Mouse (Mus musculus): ENCODE measurements around the gene Smarca2. TPM values are rescaled to one million over a fixed set of nuclear protein-coding genes. Genes with fewer than 3 reads are reported as not detected.

Smarca2 gene
- total RNA-seq, 2 experiments from 2014 or later = 211 to 240 TPM

GRCm38 (mm10) chr19:26679674-26680073 is 74.8 kb downstream of the Smarca2 start:
- DNase-seq (ENCODE audit: low spot score in 2 of 2) = no peak
- intact Hi-C loops (cut with DNase I) = no loop called here

- no peak for DNase-seq (ENCODE audit: low spot score in 2 of 2)
- intact Hi-C loops (cut with DNase I) = no loop called here
These were observed 76.7 kb downstream of the Smarca2 start for GRCm38 (mm10) chr19:26681549-26681948.

- intact Hi-C loops (cut with DNase I) = no loop called here
These were observed 77.3 kb downstream of the Smarca2 start for GRCm38 (mm10) chr19:26682130-26682529.

GRCm38 (mm10) chr19:26682731-26683130 is 77.9 kb downstream of the Smarca2 start:
- intact Hi-C loops (cut with DNase I) = no loop called here
- no peak for DNase-seq (ENCODE audit: low spot score in 2 of 2)

More at GRCm38 (mm10) chr19:26682130-26682529, 77.3 kb downstream of the Smarca2 start:
- DNase-seq (ENCODE audit: low spot score in 2 of 2) = no peak

- DNase-seq (ENCODE audit: low spot score in 2 of 2) = no peak
- intact Hi-C loops (cut with DNase I) = no loop called here
These were observed 78.9 kb downstream of the Smarca2 start for GRCm38 (mm10) chr19:26683731-26684130.

- no peak for DNase-seq (ENCODE audit: low spot score in 2 of 2)
- intact Hi-C loops (cut with DNase I) = no loop called here
These were observed 85.7 kb downstream of the Smarca2 start for GRCm38 (mm10) chr19:26690516-26690915.

- no peak for DNase-seq (ENCODE audit: low spot score in 2 of 2)
- intact Hi-C loops (cut with DNase I) = no loop called here
These were observed 92.3 kb downstream of the Smarca2 start for GRCm38 (mm10) chr19:26697107-26697506.

GRCm38 (mm10) chr19:26704545-26705209 is 99.8 kb downstream of the Smarca2 start:
- intact Hi-C loops (cut with DNase I) = no loop called here
- no peak for DNase-seq (ENCODE audit: low spot score in 2 of 2)

GRCm38 (mm10) chr19:26706910-26707309 is 102.1 kb downstream of the Smarca2 start:
- DNase-seq (ENCODE audit: low spot score in 2 of 2) = no peak
- intact Hi-C loops (cut with DNase I) = no loop called here

GRCm38 (mm10) chr19:26709095-26709494 is 104.2 kb downstream of the Smarca2 start:
- intact Hi-C loops (cut with DNase I) = no loop called here
- DNase-seq (ENCODE audit: low spot score in 2 of 2) = no peak

- peak in 1 of 2 experiments; percentile 62 for DNase-seq (ENCODE audit: low spot score in 2 of 2)
These were observed 106.4 kb downstream of the Smarca2 start for GRCm38 (mm10) chr19:26711268-26711667.

GRCm38 (mm10) chr19:26716217-26716616 is 111.4 kb downstream of the Smarca2 start:
- intact Hi-C loops (cut with DNase I) = no loop called here
- DNase-seq (ENCODE audit: low spot score in 2 of 2) = peak in 1 of 2 experiments; percentile 31

More at GRCm38 (mm10) chr19:26711268-26711667, 106.4 kb downstream of the Smarca2 start:
- intact Hi-C loops (cut with DNase I) = no loop called here

- DNase-seq (ENCODE audit: low spot score in 2 of 2) = peak; percentile 47 to 57
- intact Hi-C loops (cut with DNase I) = no loop called here
These were observed 113.4 kb downstream of the Smarca2 start for GRCm38 (mm10) chr19:26718221-26718620.

- DNase-seq (ENCODE audit: low spot score in 2 of 2) = no peak
- intact Hi-C loops (cut with DNase I) = no loop called here
These were observed 114.3 kb downstream of the Smarca2 start for GRCm38 (mm10) chr19:26719161-26719560.

- intact Hi-C loops (cut with DNase I) = no loop called here
- no peak for DNase-seq (ENCODE audit: low spot score in 2 of 2)
These were observed 116.9 kb downstream of the Smarca2 start for GRCm38 (mm10) chr19:26721741-26722140.

GRCm38 (mm10) chr19:26723899-26724298 is 119.0 kb downstream of the Smarca2 start:
- intact Hi-C loops (cut with DNase I) = no loop called here
- no peak for DNase-seq (ENCODE audit: low spot score in 2 of 2)

- intact Hi-C loops (cut with DNase I) = no loop called here
- DNase-seq (ENCODE audit: low spot score in 2 of 2) = no peak
These were observed 119.8 kb downstream of the Smarca2 start for GRCm38 (mm10) chr19:26724626-26725025.

GRCm38 (mm10) chr19:26727796-26728195 is 122.9 kb downstream of the Smarca2 start:
- DNase-seq (ENCODE audit: low spot score in 2 of 2) = no peak

GRCm38 (mm10) chr19:26730486-26730885 is 125.6 kb downstream of the Smarca2 start:
- intact Hi-C loops (cut with DNase I) = loop anchor here (5.0 kb wide), 2 partner anchors 102 to 697 kb away; partner anchors contain the start of gene Pum3
- no peak for DNase-seq (ENCODE audit: low spot score in 2 of 2)

More at GRCm38 (mm10) chr19:26727796-26728195, 122.9 kb downstream of the Smarca2 start:
- intact Hi-C loops (cut with DNase I) = no loop called here

GRCm38 (mm10) chr19:26731121-26731520 is 126.3 kb downstream of the Smarca2 start:
- intact Hi-C loops (cut with DNase I) = loop anchor here (5.0 kb wide), 2 partner anchors 101 to 696 kb away; partner anchors contain the start of gene Pum3
- no peak for DNase-seq (ENCODE audit: low spot score in 2 of 2)

GRCm38 (mm10) chr19:26731809-26732208 is 127.0 kb downstream of the Smarca2 start:
- intact Hi-C loops (cut with DNase I) = loop anchor here (5.0 kb wide), 2 partner anchors 100 to 695 kb away; partner anchors contain the start of gene Pum3
- peak in 1 of 2 experiments; percentile 53 for DNase-seq (ENCODE audit: low spot score in 2 of 2)
